Mouse (Mus musculus): ENCODE results near the gene Chchd2.

Gene Chchd2

GRCm38 (mm10) chr5:129877731-129878455, 9.4 kb downstream of the Chchd2 start:
- DNase-seq, result no peak

- no peak for DNase-seq
These were observed 12.2 kb downstream of the Chchd2 start for GRCm38 (mm10) chr5:129875098-129875497.

DNA sequence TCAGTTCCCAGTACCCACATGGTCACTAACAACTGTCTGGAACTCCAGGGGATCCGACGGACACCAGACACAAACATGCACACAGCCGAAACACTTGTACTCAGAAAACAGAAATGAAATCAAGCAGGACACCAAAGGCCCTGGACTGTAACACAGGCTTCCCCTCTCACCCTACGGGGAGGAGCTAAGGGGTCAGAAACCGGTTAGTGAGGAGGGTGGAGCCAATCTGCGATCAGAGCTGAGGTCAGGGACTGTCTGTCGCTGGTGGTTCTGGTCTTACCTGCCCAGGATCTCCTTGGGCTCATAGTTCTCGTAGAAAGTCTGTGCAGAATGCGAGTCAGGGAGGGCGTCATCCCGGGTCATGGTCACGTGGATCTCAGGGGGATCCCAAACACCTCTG, 13.3 kb downstream of the Chchd2 start:
- no peak for DNase-seq

GRCm38 (mm10) chr5:129871238-129871637, 16.0 kb downstream of the Chchd2 start:
- DNase-seq, result no peak

DNA sequence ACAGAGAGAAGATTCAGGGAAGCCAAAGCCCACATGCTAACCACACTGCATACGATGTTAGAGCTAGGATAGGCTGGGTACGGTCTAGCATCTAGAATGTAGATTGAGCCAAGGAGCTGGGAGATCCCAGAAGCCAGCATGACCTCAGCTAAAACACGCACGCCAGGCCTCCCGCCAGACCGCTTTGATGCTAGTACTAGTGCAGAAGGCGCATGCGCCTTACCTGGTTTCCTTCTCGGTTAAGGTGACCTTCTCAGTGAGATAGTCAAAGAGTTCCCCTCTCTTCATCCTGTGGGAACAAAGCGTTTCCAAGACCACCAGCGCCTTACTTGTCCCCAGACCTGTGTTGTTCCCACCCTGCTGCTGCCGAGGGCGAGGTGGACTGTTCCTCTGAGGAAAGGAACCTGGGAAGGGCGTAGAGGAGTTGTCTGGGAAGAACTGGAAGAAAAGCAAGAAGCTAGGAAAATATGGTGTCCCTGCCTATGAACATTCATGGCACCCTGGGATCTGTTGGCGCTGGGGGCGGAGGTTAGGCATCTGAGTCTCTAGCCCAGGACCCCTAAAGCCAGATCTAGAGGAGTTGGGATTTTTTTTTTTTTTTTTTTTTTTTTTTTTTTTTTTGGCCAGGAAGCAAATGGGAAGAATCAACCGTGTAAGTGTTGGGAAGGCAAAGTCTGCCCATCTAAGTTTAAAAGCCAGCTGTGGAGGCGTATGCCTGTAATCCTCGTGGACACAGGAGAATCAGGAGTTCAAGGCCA, 17.9 kb downstream of the Chchd2 start:
- DNase-seq, result no peak

GRCm38 (mm10) chr5:129865841-129866240, 21.4 kb downstream of the Chchd2 start:
- DNase-seq, result no peak

DNA sequence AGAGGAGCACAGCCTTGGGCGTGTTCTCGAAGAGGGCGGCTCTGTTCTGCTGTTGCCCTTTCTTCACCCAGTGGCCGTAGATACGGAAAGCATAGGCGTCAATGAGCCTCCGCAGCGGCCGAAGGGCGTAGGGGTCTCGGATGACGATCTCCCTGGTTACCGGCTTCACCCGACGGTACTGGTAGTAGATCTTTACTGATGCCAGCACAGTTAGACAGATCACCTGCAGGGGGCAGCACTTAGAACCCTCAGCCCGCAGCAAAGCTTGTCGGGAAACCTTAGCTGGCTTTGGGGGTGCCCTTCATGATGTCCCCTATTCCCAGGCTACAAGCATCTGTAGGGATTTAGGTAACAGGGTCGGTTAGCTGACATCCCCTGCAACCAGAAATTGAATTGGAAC, 22.8 kb downstream of the Chchd2 start:
- no peak for DNase-seq

DNA sequence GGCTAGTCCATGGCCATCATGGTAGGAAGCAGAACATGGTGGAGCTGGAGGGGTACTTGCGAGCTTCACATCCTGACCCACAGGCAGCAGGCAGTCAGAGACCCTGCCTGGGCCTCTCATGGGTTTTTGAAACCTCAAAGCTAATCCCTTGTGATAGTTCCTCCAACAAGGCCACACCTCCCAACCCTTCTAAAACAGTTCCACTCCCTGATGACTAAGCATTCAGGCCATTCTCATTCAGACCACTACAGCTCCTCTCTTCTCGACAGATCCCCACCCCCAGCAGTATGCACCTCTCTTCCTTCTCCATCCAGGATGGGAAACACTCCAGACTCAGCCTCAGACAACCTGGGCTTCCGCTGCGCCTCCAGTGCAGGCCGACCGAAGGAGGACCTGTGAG, 24.9 kb downstream of the Chchd2 start:
- no peak for DNase-seq

DNA sequence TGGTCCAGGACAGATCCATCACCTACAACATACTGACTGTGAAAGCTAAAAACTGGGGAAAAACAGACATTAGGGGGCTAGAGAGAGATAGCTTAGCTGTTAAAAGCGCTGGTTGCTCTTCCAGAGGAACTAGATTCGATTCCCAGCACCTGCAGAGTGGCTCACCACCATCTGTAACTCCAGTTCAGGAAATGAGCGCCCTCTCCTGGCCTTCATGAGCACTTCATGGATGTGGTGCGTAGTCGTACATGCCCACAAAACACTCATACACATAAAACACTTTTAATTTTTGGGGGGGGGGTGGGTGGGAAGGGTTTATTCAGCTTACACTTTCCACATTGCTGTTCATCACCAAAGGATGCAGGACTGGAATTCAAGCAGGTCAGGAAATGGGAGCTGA, 30.9 kb downstream of the Chchd2 start:
- no peak for DNase-seq

- no peak for DNase-seq
These were observed 32.1 kb downstream of the Chchd2 start for GRCm38 (mm10) chr5:129855163-129855562.

DNA sequence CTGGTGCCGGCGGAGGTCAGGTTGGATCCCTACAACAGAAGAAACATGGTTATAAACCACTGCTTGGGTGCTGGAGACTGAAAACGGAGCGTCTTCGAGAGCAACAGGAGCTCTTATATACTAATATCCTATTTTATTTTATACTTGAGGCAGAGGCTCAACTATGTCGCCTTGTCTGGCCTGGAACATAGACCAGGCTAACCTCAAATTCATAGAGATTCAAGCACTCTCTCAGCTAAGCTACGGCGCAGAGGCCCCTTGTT, 39.8 kb downstream of the Chchd2 start:
- no peak for DNase-seq

GRCm38 (mm10) chr5:129846752-129847557, 40.3 kb downstream of the Chchd2 start, which contains the start of gene Sumf2:
Sumf2 (plus strand) TSS chr5:129846986.
- peak; percentile 95 for DNase-seq

- DNase-seq, result no peak
These were observed 42.4 kb downstream of the Chchd2 start for GRCm38 (mm10) chr5:129844848-129845247.

Measured in cerebellum, adult 11-12 months (tissue).